Mouse (Mus musculus) liver, embryonic 13.5 days (tissue): Measurements from ENCODE around the gene Kdm5b. TPM values are rescaled to one million over a fixed set of nuclear protein-coding genes. Genes with fewer than 3 reads are reported as not detected.

Source experiments
- ATAC-seq: fragments of 200-750 bp; cut with Nextera tagmentation; 2 replicates; pipeline ENCODE4 v1.8.0; 2017; ENCODE audit warnings: low read depth, mild to moderate bottlenecking, moderate number of reproducible peaks, moderate library complexity
- DNase-seq: peaks from one replicate; pipeline ENCODE4 v3.0.0; 2022
- H3K27ac ChIP-seq: fragments of 300-500 bp; sonication (generic); 2 replicates; pipeline ENCODE4 v1.5.1; 2015; ENCODE audit warnings: moderate library complexity, mild to moderate bottlenecking, inconsistent platforms
- H3K27me3 ChIP-seq: fragments of 300-500 bp; sonication (generic); 2 replicates; pipeline ENCODE4 v1.6.1; 2015; ENCODE audit warnings: mild to moderate bottlenecking, inconsistent platforms
- H3K36me3 ChIP-seq: fragments of 300-500 bp; sonication (generic); 2 replicates; pipeline ENCODE4 v1.6.1; 2015; ENCODE audit warnings: mild to moderate bottlenecking, inconsistent platforms
- H3K4me1 ChIP-seq: fragments of 300-500 bp; sonication (generic); replicated peaks from 2 replicates; pipeline ENCODE4 v1.6.1; 2015; ENCODE audit warnings: inconsistent platforms
- H3K4me2 ChIP-seq: fragments of 300-500 bp; sonication (generic); 2 replicates; pipeline ENCODE4 v1.6.1; 2015; ENCODE audit warnings: inconsistent platforms, mild to moderate bottlenecking, moderate library complexity
- H3K4me3 ChIP-seq: fragments of 300-500 bp; sonication (generic); replicated peaks from 2 replicates; pipeline ENCODE4 v1.5.1; 2015; ENCODE audit warnings: mild to moderate bottlenecking, inconsistent platforms
- H3K9ac ChIP-seq: fragments of 300-500 bp; sonication (generic); 2 replicates; pipeline ENCODE4 v1.6.1; 2015; ENCODE audit warnings: mild to moderate bottlenecking, inconsistent platforms
- H3K9me3 ChIP-seq: fragments of 300-500 bp; sonication (generic); replicated peaks from 2 replicates; pipeline ENCODE4 v1.6.1; 2016; ENCODE audit warnings: inconsistent platforms
- WGBS: fragments of 180-500 bp; shearing (Covaris S2); methylation state at CpG from one replicate; pipeline ENCODE4 v1.1.7; 2015; ENCODE audit not compliant: insufficient replicate concordance; 5-methylcytosine and 5-hydroxymethylcytosine counted together
- polyA plus RNA-seq: library from polyadenylated mRNA; unstranded; fragments of >200 nt; fragmentation: Nextera tagmentation; extraction: Ambion mirVana; gene quantifications from 2 replicates; pipeline ENCODE4 v1.2.1, GENCODE M21; 2015

Gene Kdm5b
- polyA plus RNA-seq, 1 experiment from 2014 or later, result 7.7 TPM

GRCm38 (mm10) chr1:134563726-134564125 lies 3.8 kb downstream of the Kdm5b start:
- ATAC-seq, result no peak
- H3K9ac ChIP-seq, result no peak overlapping the region
- no peak overlapping the region for H3K27ac ChIP-seq
- H3K9me3 ChIP-seq, result no peaks in the 10 kb centered on the region
- no peaks in the 10 kb centered on the region for H3K27me3 ChIP-seq
- no peak for DNase-seq
- H3K4me2 ChIP-seq, result no peak overlapping the region
- no peak overlapping the region for H3K4me3 ChIP-seq
- no peaks in the 10 kb centered on the region for H3K36me3 ChIP-seq
- 78% methylated on average over 3 of the region's 3 CpGs for WGBS
- H3K4me1 ChIP-seq, result peaks cover 41% of the 10 kb centered on the region

- Histone ChIP-seq H3K4me1 (peaks cover 35% of the 10 kb centered on the region), H3K27ac (no peak overlapping the region), H3K27me3 (no peaks in the 10 kb centered on the region), H3K9me3 (no peaks in the 10 kb centered on the region), H3K4me2 (no peak overlapping the region), H3K4me3 (no peak overlapping the region), H3K9ac (no peak overlapping the region), H3K36me3 (no peaks in the 10 kb centered on the region)
- ATAC-seq (no peak), DNase-seq (no peak)
- 56% methylated on average over 1 of the region's 1 CpGs for WGBS
Observed at GRCm38 (mm10) chr1:134567511-134567910, 7.5 kb downstream of the Kdm5b start.

DNA sequence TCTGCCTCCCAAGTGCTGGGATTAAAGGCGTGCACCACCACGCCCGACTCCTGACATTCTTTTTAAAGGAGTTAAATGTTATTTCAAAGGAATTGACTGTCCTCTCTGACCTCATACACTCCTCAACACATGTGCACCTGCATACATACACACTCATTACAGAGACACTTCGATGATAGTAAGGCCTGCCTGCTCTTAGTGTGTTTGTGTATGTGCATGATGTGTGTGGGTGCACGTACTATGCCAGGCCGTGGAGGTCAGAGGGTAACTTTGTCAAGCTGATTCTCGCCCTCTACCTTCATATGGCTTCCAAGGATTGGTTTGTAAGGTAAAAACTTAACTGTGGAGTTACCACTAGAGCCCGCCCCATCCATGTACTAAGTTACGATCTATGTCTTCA lies 10.2 kb downstream of the Kdm5b start:
- Histone ChIP-seq H3K27me3 (no peaks in the 10 kb centered on the region), H3K36me3 (no peaks in the 10 kb centered on the region), H3K4me3 (no peak overlapping the region), H3K4me1 (peaks cover 48% of the 10 kb centered on the region), H3K4me2 (no peak overlapping the region), H3K9me3 (no peaks in the 10 kb centered on the region), H3K27ac (no peak overlapping the region), H3K9ac (no peak overlapping the region)
- ATAC-seq, result no peak
- WGBS, result 81% methylated on average over 9 of the region's 9 CpGs
- no peak for DNase-seq

DNA sequence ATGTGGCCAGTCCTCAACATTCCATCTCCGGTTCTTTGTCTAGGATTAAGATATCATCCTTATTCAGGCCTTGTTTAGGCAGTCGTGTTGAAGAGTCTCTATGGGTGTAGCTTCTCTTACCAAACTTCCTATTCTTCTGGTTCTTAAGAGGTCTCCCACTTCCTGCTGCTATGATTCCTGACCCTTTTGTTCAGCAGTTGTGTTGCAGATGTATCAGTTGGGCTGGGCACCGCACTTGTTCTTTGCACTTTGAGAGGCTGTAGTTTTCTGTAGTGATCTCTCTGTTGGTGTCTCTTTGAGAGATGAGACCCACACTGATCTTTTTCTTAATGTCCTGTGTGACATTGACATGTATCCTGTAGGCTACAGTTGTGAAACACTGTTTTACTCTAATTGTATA lies 10.7 kb downstream of the Kdm5b start:
- ATAC-seq, result no peak

GRCm38 (mm10) chr1:134573300-134573931 lies 13.4 kb downstream of the Kdm5b start:
- Histone ChIP-seq H3K9ac (no peak overlapping the region), H3K4me3 (no peak overlapping the region), H3K4me2 (no peak overlapping the region; the same call in 1 of the 2 replicates), H3K27me3 (no peaks in the 10 kb centered on the region), H3K27ac (peak overlapping the region; percentile 56), H3K36me3 (no peaks in the 10 kb centered on the region), H3K4me1 (peaks cover 43% of the 10 kb centered on the region), H3K9me3 (no peaks in the 10 kb centered on the region)
- ATAC-seq (peak; percentile 75), DNase-seq (no peak)
- 20% methylated on average over 1 of the region's 1 CpGs for WGBS

More for the DNA sequence above, 10.7 kb downstream of the Kdm5b start:
- DNase-seq, result no peak
- no peaks in the 10 kb centered on the region for H3K9me3 ChIP-seq
- H3K4me2 ChIP-seq, result no peak overlapping the region
- peaks cover 48% of the 10 kb centered on the region for H3K4me1 ChIP-seq
- no peak overlapping the region for H3K9ac ChIP-seq
- no peak overlapping the region for H3K27ac ChIP-seq
- WGBS, result 50% methylated on average over 3 of the region's 3 CpGs
- no peak overlapping the region for H3K4me3 ChIP-seq
- no peaks in the 10 kb centered on the region for H3K36me3 ChIP-seq
- no peaks in the 10 kb centered on the region for H3K27me3 ChIP-seq

DNA sequence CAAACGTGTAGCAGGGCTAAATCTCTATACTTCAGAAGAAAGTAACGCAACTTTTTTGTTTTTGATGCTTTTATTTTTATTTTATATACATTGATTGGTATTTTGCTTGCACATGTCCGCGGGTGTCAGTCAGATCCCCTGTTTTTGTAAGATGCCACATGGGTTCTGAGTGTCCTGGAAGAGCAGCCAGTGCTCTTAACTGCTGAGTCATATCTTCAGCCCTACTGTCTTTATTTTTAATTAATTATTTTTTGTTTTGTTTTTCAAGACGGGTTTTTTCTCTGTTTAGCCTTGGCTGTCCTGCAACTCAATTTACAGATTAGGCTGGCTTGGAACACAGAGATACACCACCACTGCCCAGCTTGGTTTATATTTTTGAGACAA lies 14.0 kb downstream of the Kdm5b start:
- ATAC-seq, result no peak

DNA sequence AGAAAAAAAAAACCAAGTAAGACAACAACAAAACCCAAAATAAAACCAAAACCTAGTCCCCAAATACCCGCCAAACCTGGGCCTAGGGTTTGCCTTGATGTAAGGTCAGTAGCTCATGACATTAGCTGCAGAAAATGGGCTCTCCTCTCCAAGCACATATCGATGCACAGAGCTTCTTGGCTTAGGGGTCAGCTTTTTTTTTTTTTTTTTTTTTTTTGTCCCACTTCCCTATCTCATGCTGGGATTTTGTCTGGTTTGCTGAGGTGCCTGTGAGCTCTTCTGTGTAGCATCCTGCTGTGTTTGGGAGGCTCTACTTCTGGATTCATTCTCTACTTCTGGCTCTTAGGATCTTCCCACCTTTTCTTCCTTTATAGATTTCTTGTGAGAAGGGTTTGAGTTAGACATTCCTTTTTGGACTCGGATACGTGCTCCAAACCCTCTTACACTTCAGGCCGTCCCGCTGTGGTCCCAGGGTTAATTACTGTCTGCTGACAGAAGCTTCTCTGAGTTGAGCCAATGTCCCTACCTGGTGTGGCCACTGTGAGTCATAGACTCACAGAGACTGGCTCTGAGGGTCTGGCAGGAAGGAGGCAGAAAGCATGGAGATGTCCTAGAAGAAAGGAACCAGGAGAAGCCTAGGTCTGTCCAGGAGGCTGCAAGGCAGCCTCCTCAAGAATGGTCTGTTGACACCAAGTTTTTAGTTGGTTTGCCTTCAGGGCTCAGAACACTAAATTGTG lies 17.6 kb downstream of the Kdm5b start:
- Histone ChIP-seq H3K4me3 (no peak overlapping the region), H3K27ac (no peak overlapping the region), H3K4me2 (no peak overlapping the region), H3K9ac (no peak overlapping the region), H3K9me3 (no peaks in the 10 kb centered on the region), H3K27me3 (no peaks in the 10 kb centered on the region), H3K4me1 (peaks cover 26% of the 10 kb centered on the region), H3K36me3 (no peaks in the 10 kb centered on the region)
- no peak for ATAC-seq
- DNase-seq, result no peak
- WGBS, result 71% methylated on average over 6 of the region's 6 CpGs

More for the DNA sequence above, 14.0 kb downstream of the Kdm5b start:
- WGBS, result 54% methylated on average over 5 of the region's 5 CpGs
- H3K4me3 ChIP-seq, result no peak overlapping the region
- H3K27me3 ChIP-seq, result no peaks in the 10 kb centered on the region
- no peak overlapping the region for H3K9ac ChIP-seq
- H3K4me2 ChIP-seq, result no peak overlapping the region
- no peak for DNase-seq
- H3K27ac ChIP-seq, result peak overlapping the region; percentile 30
- H3K36me3 ChIP-seq, result no peaks in the 10 kb centered on the region
- H3K9me3 ChIP-seq, result no peaks in the 10 kb centered on the region
- peaks cover 43% of the 10 kb centered on the region for H3K4me1 ChIP-seq

- no peak overlapping the region for H3K9ac ChIP-seq
- H3K4me2 ChIP-seq, result no peak overlapping the region
- 83% methylated on average over 2 of the region's 2 CpGs for WGBS
- no peak for ATAC-seq
- no peaks in the 10 kb centered on the region for H3K36me3 ChIP-seq
- no peaks in the 10 kb centered on the region for H3K27me3 ChIP-seq
- H3K4me3 ChIP-seq, result no peak overlapping the region
- H3K27ac ChIP-seq, result no peak overlapping the region
- H3K9me3 ChIP-seq, result no peaks in the 10 kb centered on the region
- DNase-seq, result peak; percentile 25
- peaks cover 8% of the 10 kb centered on the region for H3K4me1 ChIP-seq
Observed at GRCm38 (mm10) chr1:134580796-134581195, 20.8 kb downstream of the Kdm5b start.

DNA sequence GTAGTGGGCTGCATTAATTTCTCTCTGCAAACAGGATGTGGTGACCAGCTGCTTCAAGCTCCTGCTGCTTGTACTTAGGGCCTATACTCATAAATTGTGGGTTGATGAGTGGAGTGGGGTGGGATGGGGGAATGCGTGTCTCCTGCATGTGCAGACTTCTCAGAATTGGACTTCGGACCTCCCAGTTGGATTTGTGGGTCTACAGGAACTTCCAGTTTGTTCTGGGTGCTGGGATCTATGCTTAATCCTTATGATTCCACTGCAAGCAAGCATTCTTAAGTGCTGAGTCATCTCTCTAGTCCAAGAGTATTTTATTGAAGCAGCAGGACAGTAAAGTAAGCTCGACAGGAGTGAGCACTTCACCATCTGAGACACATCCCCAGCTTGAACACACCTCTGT lies 23.6 kb downstream of the Kdm5b start:
- no peaks in the 10 kb centered on the region for H3K9me3 ChIP-seq
- no peak for ATAC-seq
- 0 out of 2 replicates have a peak, but pooled peaks cover 2% of the 10 kb centered on the region for H3K36me3 ChIP-seq
- H3K9ac ChIP-seq, result no peak overlapping the region
- no peak overlapping the region for H3K27ac ChIP-seq
- H3K4me3 ChIP-seq, result no peak overlapping the region
- no peaks in the 10 kb centered on the region for H3K27me3 ChIP-seq
- WGBS, result 45% methylated on average over 3 of the region's 3 CpGs
- no peak overlapping the region for H3K4me2 ChIP-seq
- H3K4me1 ChIP-seq, result peaks cover 8% of the 10 kb centered on the region
- DNase-seq, result no peak

DNA sequence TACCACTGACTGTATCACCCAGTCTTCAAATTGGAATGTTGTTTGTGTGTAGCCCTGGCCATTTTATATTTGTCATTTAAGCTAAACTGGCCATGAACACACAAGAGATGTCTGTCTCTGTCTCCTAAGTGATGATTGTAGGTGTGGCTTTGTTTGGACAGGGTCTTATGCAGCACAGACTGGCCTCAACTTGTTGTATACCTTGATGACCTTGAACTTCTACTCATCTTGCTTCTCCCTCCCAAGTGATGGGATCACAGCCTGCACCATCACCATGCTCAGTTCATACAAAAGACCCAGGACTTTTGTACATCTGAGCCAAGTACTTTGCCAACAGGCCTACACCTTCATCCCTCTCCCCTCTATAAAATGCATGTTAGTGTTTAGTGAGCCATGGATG lies 29.7 kb downstream of the Kdm5b start:
- ATAC-seq (no peak), DNase-seq (no peak)
- H3K36me3 ChIP-seq, result 0 out of 2 replicates have a peak, but pooled peaks cover 5% of the 10 kb centered on the region
- H3K4me3 ChIP-seq, result no peak overlapping the region
- H3K9ac ChIP-seq, result no peak overlapping the region
- no peaks in the 10 kb centered on the region for H3K27me3 ChIP-seq
- H3K27ac ChIP-seq, result no peak overlapping the region
- H3K9me3 ChIP-seq, result no peaks in the 10 kb centered on the region
- H3K4me1 ChIP-seq, result no peaks in the 10 kb centered on the region
- no peak overlapping the region for H3K4me2 ChIP-seq

GRCm38 (mm10) chr1:134591773-134592172 lies 31.8 kb downstream of the Kdm5b start:
- Histone ChIP-seq H3K27ac (no peak overlapping the region), H3K4me2 (no peak overlapping the region), H3K9me3 (no peaks in the 10 kb centered on the region), H3K4me3 (no peak overlapping the region), H3K27me3 (no peaks in the 10 kb centered on the region), H3K36me3 (peaks cover 3% of the 10 kb centered on the region; the same call in 1 of the 2 replicates), H3K9ac (no peak overlapping the region), H3K4me1 (no peaks in the 10 kb centered on the region)
- 77% methylated on average over 2 of the region's 2 CpGs for WGBS
- DNase-seq (no peak), ATAC-seq (no peak)
